8 mouse cellular contexts compared by ENCODE assay signal in the genomic region with DNA sequence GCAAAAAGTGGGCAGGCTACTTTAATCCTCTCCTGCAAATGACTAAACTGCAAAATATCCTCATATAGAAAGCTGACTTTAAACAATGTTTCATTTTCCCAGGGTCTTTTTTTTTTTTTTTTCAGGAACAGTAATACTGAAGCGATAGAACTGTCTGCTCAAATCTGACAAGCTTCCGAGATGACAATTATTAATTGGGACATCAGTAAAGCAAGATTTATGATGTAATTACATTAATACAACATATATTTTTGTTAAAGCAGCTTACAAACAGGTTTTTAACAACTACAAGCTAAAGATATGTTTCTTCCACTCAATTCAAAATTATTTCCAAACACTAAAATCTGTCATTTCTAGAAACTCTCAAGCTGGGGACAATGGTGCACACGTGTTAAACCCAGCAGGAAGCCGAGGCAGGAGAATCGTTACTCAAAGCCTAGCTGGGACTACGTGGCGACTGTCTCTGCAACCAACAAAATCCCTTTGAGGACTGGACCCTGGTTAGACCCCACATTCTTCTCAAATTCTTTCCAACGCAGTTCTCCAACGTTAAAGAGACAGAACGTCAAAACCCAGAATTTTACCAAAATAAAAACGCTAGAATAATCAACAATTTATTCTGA. TPM values are rescaled to one million over a fixed set of nuclear protein-coding genes. Genes with fewer than 3 reads are reported as not detected.
DNase-seq lines count a peak whose midpoint lies in the region; ATAC-seq and TF ChIP-seq lines count a peak whose summit lies in the region.

No protein-coding gene starts in this region.

- H3K4me1 ChIP-seq in kidney, postnatal 0 days (replicated peaks; ENCODE audit: insufficient read depth, low read length) = no peaks in the 10 kb centered on the region
- peaks cover 63% of the 10 kb centered on the region for H3K4me1 ChIP-seq in hindbrain, embryonic 10.5 days (replicated peaks)
- peaks cover 42% of the 10 kb centered on the region for H3K4me1 ChIP-seq in midbrain, embryonic 12.5 days

- H3K27me3 ChIP-seq in kidney, postnatal 0 days (ENCODE audit: insufficient read depth, low read length) = no peaks in the 10 kb centered on the region
- no peaks in the 10 kb centered on the region for H3K27me3 ChIP-seq in hindbrain, embryonic 10.5 days (ENCODE audit: insufficient read depth, poor library complexity, severe bottlenecking)
- no peaks in the 10 kb centered on the region for H3K27me3 ChIP-seq in midbrain, embryonic 12.5 days

- DNase-seq in kidney, postnatal 0 days (ENCODE audit: low spot score) = peak; percentile 52
- no peak for DNase-seq in kidney, adult 18-20 months
- DNase-seq in brain, adult 2 months (ENCODE audit: low read depth, low spot score) = peak; percentile 48
- DNase-seq in hindbrain, embryonic 10.5 days (ENCODE audit: low spot score) = no peak
- DNase-seq in ovary, postnatal 10 days (ENCODE audit: low spot score) = no peak
- DNase-seq in cerebellum, adult 9-10 months = no peak
- no peak for DNase-seq in spleen, postnatal 36 days (ENCODE audit: low spot score in 2 of 2)

- peak overlapping the region; percentile 88 for H3K4me3 ChIP-seq in kidney, postnatal 0 days (replicated peaks; ENCODE audit: low read depth, low read length)
- peak overlapping the region; percentile 96 for H3K4me3 ChIP-seq in hindbrain, embryonic 10.5 days
- H3K4me3 ChIP-seq in midbrain, embryonic 12.5 days = peak overlapping the region; percentile 95

- no peaks in the 10 kb centered on the region for H3K9me3 ChIP-seq in kidney, postnatal 0 days (replicated peaks; ENCODE audit: low read length)
- H3K9me3 ChIP-seq in hindbrain, embryonic 10.5 days = no peaks in the 10 kb centered on the region
- H3K9me3 ChIP-seq in midbrain, embryonic 12.5 days = no peaks in the 10 kb centered on the region

- H3K27ac ChIP-seq in kidney, postnatal 0 days = peak overlapping the region; percentile 99
- H3K27ac ChIP-seq in hindbrain, embryonic 10.5 days = peak overlapping the region; percentile 100
- 0 out of 2 replicates have a peak overlapping the region, but pooled peaks have one; percentile 98 for H3K27ac ChIP-seq in midbrain, embryonic 12.5 days (replicated peaks)

- H3K36me3 ChIP-seq in kidney, postnatal 0 days (ENCODE audit: insufficient read depth, low read length) = no peaks in the 10 kb centered on the region
- H3K36me3 ChIP-seq in hindbrain, embryonic 10.5 days = no peaks in the 10 kb centered on the region
- no peaks in the 10 kb centered on the region for H3K36me3 ChIP-seq in midbrain, embryonic 12.5 days

- 5% methylated on average over 11 of the region's 11 CpGs for WGBS in kidney, postnatal 0 days
- 4% methylated on average over 11 of the region's 11 CpGs for WGBS in hindbrain, embryonic 10.5 days
- WGBS in midbrain, embryonic 12.5 days = 3% methylated on average over 11 of the region's 11 CpGs

- H3K4me2 ChIP-seq in kidney, postnatal 0 days (ENCODE audit: low read length) = peak overlapping the region; percentile 68
- H3K4me2 ChIP-seq in midbrain, embryonic 12.5 days (replicated peaks) = peak overlapping the region; percentile 62

- TF ChIP-seq CTCF in kidney, postnatal 0 days (IDR thresholded peaks at IDR 0.05; ENCODE audit: low read depth) = no peak

- ATAC-seq in kidney, postnatal 0 days (replicated peaks; ENCODE audit: low FRiP score, low read depth) = no peak
- no peak for ATAC-seq in midbrain, embryonic 12.5 days (ENCODE audit: low FRiP score, low read depth)

- H3K9ac ChIP-seq in kidney, postnatal 0 days (ENCODE audit: low read depth, low read length) = peak overlapping the region; percentile 93
- H3K9ac ChIP-seq in midbrain, embryonic 12.5 days (replicated peaks) = peak overlapping the region; percentile 96

RNA-seq across cellular contexts. Expression of gene Mapk6, which starts 1.5 kb away (rescaled TPM):
- polyA plus RNA-seq in kidney, postnatal 0 days (2015; fragmentation: Nextera tagmentation; extraction: Ambion mirVana) = 39.9 and 40.1 TPM in 2 replicates
- polyA plus RNA-seq in hindbrain, embryonic 10.5 days (2016; fragmentation: Nextera tagmentation; extraction: Ambion mirVana) = 134 and 146 TPM in 2 replicates
- 177 and 187 TPM in 2 replicates for polyA plus RNA-seq in midbrain, embryonic 12.5 days (2016; fragmentation: Nextera tagmentation; extraction: Ambion mirVana)

RNA-seq across cellular contexts. Expression of gene Leo1, which starts 33.0 kb away (rescaled TPM):
- polyA plus RNA-seq in kidney, postnatal 0 days (2015; fragmentation: Nextera tagmentation; extraction: Ambion mirVana) = 31.4 and 36.6 TPM in 2 replicates
- 38.4 and 51.6 TPM in 2 replicates for polyA plus RNA-seq in hindbrain, embryonic 10.5 days (2016; fragmentation: Nextera tagmentation; extraction: Ambion mirVana)
- 51.3 and 51.6 TPM in 2 replicates for polyA plus RNA-seq in midbrain, embryonic 12.5 days (2016; fragmentation: Nextera tagmentation; extraction: Ambion mirVana)

Comparison
In these comparisons a context has a peak if more than half of its experiments do, and no peak if none do; other contexts are left out.
1. DNase-seq: peak in kidney, postnatal 0 days (single experiment) and brain, adult 2 months (single experiment); none in kidney, adult 18-20 months (single experiment), hindbrain, embryonic 10.5 days (single experiment), ovary, postnatal 10 days (single experiment), cerebellum, adult 9-10 months (single experiment) and spleen, postnatal 36 days (0 of 2).
2. Peak in every context shown above with its lines, with median percentiles within 50 percentile points of each other: H3K27ac ChIP-seq and H3K4me3 ChIP-seq.